Mouse (Mus musculus) gastrocnemius, adult 8-10 months (tissue): ENCODE measurements around the gene Cmtm2a. TPM values are rescaled to one million over a fixed set of nuclear protein-coding genes. Genes with fewer than 3 reads are reported as not detected.
A peak's percentile ranks its signal among the peaks of the same experiment; 100 is the strongest.
"Not testable (repeated sequence)": the region's sequence is repeated elsewhere in the genome, so short reads cannot be mapped to it uniquely, and the experiment has no call there.

Source experiments
- DNase-seq, 2 experiments: peaks; one replicate each; pipeline ENCODE4 v3.0.0; 2022; ENCODE audit warnings: low spot score in 2 of 2
- total RNA-seq, 4 experiments: library from RNA; stranded (reverse); gene quantifications; 2 replicates each; pipeline ENCODE4 v1.2.4; 2022

Cmtm2a gene
- total RNA-seq = not detected

DNA sequence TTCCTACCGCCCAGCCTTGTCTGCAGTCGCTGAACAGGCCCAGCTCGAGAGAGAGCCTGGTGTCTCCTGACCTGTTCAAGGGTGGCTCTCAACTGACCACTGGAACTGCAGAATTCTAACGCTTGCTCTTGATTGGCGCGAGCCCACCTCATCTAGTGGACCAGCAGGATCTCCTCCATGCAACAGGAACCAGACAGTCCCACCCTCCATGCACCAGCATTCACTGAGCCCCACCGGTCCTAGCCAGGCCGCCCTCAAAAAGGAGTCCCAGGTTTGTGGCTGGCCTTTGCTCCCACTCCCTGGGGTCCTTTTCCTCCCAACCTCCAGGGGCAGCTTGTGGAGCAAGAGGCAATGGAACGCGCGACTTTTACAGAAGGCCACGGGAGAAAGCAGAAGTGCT is at the start of gene Cmtm2a:
Gene Cmtm2a (minus strand): TSS at position 101 of the 400 bp plus-strand sequence.
- not testable (repeated sequence) for DNase-seq

DNA sequence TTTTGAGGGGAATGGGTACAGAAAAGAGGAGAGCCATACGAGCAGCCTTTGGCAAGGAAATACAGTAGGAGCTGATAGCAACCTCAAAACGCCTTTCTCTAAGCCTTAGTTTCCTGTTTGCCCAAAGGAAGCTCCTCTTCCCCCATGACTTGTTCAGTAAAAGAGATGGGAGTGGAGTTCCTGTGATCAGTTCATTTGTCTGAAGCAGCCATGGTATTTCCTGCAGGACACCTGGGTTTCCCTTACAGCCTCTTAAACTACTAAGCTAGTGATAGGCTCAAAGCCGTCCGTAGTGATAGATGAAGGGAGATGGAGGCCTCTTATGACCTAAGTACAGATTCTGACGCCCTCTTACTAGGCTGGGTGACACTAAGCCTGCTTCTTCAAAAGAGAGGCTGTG is 49.4 kb upstream of the Cmtm2a start:
- DNase-seq = no peak

DNA sequence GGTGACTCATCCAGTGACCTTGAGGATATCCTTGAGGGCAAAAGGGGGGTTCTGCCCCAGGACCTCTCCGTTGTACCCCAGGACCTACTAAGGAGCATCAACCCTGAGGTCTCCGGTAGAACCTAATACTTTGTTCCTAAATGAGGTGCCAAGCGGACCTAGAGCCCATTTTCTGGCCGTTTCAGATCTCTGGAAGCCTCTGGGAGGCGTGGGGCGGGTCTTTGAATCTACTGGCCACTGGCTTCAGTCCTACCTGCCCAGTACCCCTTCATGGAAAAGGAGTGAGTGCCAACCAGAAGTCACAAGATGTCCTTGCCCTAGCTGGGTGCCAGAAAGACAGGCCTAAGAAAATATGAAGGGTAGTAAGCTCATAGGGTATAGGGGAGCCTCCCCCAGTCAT is 48.7 kb upstream of the Cmtm2a start:
- no peak for DNase-seq

DNA sequence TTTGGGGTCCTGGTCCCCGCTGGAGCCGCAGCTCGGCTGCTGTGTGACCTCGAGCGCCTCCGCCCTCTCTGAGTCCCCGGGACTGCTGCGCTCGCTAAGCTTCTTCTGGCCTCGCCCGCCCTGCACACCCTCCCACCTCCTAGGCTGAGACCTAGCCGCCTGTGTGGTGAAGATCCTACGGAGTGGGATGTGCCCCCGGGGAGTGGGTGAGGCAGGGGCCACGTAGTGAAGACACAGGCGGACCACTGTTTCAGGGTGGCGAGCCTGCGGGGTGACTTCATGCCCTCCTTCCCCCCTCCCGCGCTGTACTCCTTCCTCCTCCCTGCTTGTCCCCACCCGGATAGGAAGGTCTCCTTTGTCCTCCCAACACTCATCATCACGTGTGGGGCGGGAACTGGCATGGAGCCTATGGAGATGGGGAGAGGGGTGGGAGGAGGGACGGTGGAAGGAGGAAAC is 48.2 kb upstream of the Cmtm2a start:
- peak in 1 of 2 experiments; percentile 53 for DNase-seq

DNA sequence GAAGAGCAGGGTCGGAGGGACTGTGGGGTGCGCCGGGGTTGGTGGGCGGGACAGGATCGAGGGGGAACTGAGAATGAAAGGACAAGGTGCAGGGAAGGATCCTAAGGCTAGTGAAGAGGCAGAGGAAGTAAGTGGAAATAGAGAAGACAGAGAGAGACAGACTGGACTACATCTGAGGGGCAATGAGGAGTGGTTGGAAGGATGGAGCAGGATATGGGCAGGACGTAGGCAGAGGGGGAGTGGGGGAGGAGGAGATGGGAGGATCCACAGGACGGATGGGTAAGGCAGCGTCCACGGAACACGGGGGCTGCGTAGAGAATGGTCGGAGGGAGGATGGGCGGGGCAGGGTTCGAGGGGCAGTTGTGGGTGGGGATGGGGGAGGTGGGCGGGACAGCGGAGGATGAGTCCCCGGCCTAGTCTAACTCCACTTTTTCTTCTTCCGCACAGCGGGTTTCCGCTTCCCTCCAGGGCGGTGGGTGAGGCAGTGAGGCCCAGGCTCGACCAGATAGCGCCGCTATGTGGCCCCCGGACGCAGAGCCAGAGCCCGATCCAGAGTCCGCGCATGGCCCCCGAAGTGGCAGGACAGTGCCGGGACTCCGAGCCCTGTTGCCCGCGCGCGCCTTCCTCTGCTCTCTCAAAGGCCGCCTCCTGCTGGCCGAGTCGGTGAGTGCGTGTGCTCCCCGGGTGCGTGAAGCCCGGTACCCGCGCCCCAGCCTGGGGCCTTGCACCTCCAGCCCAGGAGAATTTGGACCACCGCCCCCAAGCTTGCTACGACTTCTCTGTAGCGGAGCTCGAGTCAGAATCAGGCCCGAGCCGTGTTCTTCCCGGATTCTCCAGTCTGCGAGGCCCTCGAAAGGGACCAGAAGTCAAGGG is 47.5 kb upstream of the Cmtm2a start:
- DNase-seq = peak; percentile 44 to 63

DNA sequence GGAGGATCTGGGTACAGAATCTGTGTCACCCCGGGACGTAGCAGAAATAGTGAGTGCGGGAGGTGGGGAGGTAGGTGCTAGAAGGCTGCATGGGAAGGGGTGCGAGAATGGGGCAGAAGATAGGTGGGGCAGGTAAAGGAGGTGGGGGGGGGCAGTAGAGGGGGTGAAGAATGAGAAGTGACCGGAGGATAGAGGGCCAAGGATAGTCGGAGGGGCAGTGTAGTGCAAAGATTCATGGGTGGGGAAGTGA is 46.9 kb upstream of the Cmtm2a start:
- DNase-seq = no peak

DNA sequence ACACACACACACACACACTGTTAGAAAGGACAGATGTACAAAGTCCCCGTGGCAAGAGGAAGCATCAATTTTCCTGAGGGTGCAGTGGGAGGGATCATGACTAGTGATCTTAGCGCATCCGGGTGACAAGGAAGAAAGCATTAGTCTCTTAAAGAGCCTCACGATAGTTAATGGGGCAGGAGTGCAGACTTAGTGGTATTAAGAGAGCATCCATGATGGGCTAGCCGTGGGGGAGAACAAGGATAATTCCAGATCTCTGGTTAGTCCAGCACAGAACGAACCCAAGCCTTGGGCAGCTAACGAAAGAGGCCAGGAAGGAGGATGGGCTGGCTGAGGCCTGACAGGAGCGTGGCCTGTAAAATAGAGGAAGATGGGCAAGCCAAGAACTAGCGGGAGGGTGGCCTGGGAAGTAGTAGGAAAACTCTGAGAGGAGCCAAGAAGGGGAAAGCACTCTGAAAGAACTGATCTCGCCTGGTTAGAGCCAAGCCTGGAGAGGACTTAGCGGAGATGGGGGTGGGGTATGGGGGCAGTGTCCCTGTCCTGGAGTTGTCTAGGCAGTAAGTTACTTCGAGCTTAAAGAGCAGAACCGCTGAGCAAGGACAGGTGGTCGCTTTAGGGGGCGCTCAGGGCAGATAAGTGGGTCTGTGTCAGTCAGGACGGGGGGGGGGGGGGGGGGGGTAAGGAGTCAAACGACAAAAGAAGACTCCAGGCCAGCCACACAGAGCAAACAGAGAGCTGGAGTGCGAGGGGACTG is 46.4 kb upstream of the Cmtm2a start, which contains the start of gene Cmtm3:
Gene Cmtm3 (plus strand): TSS at position 182 of the 754 bp plus-strand sequence.
- DNase-seq = no peak

DNA sequence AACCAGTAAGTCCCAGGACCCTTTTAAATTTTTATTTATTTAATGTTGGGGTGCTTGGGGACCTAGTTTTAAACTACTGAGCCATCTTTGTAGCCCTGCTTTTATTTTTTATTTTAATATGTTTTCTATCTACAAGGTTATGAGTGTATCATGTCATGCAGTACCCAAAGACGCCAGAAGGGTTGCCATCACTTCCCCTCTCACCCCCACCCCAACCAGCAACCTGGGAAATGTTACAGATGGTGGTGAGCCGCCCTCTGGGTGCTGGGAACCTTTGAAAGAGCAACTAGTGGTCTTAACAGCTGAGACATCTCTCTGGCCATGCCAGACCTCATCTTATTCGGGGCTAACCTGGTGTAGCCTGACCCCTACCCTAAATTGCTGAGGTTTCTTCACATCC is 44.9 kb upstream of the Cmtm2a start:
- DNase-seq = no peak

DNA sequence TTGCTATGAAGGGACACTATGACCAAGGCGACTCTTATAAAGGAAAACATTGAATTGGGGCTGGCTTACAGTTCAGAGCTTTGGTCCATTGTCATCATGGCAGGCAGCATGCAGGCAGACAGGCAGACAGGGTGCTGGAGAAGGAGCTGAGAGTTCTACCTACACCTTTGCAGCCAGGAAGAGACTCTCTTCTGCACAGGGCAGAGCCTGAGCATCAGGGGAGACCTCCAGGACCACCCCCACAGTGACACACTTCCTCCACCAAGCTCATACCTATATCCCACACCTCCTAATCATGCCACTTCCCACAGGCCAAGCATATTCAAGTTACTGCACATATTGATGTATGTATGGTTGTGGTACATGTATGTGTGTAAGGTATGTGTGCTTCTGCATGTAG is 43.8 kb upstream of the Cmtm2a start:
- no peak for DNase-seq

DNA sequence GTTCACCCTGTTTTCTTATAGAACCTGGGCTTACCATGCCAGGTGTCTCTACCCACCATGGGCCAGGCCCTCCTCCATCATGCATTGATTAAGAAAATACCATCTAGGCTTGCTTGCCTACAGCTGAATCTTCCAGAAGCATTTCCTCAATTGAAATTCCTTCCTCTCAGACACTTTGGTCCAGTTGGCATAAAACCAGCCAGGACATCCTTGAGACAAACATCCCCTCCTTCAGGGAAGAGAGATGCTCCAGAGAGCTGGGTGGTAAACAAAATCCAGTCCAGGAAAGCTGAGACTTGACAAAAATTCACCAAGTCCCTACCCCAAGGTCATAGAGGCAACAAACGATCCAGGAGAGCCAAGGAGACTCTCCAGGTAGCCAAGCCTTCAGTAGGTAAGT is 41.2 kb upstream of the Cmtm2a start:
- DNase-seq = no peak

DNA sequence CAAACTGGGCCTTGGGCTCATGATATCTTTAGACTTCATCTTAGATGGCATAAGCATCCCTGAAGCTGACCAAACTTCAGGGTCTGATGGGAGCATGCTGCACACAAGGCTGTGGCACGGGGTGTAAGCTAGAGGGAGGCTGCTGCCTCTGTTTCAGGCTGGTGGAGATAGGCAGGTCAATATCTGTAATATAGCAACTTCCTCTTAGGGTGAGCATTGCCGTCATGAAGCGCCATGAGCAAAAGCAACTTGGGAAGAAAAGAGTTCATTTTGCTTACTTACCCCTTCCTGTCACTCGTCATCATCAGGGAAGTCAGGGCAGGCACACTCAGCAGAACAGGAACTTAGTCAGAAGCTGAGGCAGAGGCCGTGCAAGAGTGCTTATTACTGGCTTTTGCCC is 40.8 kb upstream of the Cmtm2a start:
- no peak for DNase-seq

DNA sequence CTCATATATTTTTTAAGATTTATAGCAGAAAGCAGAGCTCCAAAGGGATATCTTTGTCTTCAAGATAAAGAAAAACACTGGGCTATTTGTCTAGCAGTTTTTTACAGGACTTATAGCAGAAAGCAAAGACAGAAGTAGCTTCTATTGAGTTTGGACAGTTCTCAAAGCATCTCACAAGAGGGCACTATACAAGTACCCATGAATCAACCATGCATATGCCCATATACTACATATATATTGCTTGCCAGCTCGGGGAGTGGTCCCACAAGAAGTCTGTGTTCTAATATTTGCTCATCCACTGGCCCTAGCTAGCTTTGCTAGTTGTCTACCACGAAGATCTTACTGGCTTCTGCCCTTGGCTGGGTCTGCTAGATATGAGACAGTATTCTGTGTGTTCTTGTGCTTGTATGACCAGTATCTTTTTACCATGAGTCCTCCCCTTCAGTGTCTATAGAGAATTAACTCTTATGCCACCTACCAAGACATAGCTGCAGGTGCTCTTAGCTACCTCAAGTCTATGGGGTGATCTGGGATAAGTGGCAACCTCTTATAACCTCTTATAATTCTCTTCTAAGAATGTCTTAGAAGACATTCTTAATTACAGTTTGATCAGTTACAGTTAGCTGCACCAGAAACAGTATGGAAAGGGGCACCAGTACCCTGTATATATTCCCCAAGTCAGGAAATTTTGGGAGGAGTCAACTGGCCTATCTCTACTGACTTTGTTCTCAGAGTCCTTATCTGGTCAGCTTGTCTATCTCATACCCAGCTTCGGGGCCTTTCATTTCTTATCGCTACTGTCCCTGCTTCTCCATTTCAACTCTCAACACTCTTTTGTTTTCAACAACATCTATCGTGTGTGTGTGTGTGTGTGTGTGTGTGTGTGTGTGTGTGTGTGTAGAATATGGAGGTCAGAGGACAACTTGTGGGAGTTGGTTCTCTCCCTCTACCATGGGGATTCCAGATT is 40.0 kb upstream of the Cmtm2a start:
- no peak for DNase-seq

DNA sequence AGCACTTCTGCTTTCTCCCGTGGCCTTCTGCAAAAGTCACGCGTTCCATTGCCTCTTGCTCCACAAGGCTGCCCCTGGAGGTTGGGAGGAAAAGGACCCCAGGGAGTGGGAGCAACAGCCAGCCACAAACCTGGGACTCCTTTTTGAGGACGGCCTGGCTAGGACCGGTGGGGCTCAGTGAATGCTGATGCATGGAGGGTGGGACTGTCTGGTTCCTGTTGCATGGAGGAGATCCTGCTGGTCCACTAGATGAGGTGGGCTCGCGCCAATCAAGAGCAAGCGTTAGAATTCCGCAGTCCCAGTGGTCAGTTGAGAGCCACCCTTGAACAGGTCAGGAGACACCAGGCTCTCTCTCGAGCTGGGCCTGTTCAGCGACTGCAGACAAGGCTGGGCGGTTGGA is 28.9 kb upstream of the Cmtm2a start, which contains the start of gene Cmtm2b:
Gene Cmtm2b (plus strand): TSS at position 301 of the 400 bp plus-strand sequence.
- not testable (repeated sequence) for DNase-seq

DNA sequence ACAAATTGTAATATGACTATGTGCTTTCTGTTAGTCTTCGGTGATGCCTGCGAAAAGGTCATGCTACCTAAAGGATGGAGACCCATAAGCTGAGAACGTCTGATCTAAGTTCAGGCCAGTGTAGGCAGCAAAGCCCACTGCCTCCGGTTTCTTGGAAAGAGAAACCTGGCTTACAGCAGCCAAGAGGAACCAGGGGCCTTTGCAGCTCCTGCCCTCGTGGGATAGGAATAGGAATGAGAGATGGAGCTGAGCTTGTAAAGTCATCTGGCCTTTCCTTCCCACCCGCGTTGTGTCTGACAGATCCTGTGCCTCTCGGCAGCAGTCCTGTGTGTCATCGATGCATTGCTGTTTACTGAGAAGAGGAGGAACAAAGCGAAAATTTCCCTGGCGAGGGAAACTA is 28.3 kb upstream of the Cmtm2a start, which contains the start of gene Gm11020:
Gene Gm11020 (plus strand): TSS at position 301 of the 400 bp plus-strand sequence.
- DNase-seq = not testable (repeated sequence)

DNA sequence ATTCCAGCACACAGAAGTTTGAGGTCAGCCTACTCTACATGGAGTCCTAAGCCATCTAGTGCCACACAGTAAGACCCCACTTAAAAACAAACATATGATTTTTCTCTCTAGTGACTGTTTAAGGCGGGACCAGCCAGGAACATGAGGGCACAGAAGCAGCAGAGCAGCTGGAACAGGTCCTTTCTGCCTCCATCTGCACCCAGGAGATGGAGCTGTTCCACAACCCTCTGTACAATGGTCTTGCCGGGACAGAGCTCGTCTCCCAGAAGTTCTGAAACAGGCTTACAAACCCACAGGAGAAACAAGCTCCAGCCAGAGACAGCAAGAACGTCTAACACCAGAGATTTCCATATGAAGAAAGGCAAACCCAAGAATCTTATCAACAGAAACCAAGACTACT is 20.3 kb upstream of the Cmtm2a start:
- no peak for DNase-seq

DNA sequence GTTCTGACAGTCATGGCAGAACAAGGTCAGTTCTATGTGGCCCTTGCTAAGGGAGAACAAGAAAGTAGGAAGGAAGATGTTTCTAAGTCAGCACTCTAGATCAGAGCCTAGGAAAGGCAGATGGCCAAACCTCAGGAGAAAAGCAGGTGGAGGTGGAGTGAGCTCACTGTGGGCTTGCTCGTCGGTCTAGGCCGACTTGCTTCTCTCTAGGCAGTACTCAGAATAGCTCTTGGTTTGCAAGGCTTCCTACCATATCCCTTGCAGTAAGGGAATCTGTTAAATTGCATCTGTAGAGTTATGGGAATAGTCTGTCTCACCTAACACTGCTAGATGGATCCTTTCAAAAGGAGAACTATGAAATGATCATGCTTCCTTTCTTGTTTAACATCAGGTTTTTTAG is 19.0 kb upstream of the Cmtm2a start:
- not testable (repeated sequence) for DNase-seq

DNA sequence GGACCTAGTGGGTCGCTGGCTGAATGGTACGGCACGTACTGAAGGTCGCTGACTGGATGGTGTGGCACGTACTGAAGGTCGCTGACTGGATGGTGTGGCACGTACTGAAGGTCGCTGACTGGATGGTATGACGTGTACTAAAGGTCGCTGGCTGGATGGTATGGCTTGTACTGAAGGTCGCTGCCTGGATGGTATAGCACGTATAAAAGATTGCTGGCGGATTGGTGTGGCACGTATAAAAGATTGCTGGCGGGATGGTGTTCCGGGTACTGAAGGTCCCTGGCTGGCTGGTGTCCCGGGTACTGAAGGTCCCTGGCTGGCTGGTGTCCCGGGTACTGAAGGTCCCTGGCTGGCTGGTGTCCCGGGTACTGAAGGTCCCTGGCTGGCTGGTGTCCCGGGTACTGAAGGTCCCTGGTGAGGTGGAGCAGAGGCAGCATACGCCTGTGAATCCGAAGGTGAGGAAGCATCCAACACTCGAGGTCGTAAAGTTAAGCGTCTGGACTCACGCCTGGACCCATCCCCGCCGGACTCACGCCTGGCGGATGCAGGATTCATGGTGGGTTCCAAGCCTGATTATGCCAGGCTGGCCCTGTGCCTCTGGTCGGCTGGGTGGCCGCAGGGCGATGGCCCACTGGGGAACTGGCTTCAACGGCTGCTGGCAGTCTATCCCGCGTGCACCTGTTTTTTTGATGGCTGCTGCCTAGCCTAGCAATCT is 16.6 kb upstream of the Cmtm2a start, which contains the start of the genes Gm45711 and Cmtm1:
Gene Gm45711 (minus strand): TSS at position 641 of the 715 bp plus-strand sequence.
Gene Cmtm1 (minus strand): TSS at position 705 of the 715 bp plus-strand sequence.
- DNase-seq = peak; percentile 36 to 46

DNA sequence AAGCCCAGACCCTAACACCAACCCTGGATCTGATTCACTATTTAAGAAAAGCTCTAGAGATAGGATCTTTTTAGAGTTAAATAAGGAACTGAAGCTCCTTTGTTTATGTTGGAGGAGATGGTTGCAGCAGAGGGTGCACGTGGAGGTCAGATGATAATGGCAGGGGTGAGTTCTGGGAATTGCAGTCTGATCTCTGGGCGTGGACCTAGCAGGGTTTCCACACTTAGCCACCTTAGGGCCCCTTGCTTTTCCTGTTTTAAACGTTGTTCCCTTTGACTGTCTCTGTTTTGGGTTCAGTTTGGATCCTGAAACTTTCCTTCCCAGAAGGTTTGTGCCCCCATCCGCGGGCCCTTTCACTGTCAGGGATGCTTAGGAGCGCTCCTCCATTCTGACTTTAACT is 15.4 kb upstream of the Cmtm2a start:
- DNase-seq = not testable (repeated sequence)

DNA sequence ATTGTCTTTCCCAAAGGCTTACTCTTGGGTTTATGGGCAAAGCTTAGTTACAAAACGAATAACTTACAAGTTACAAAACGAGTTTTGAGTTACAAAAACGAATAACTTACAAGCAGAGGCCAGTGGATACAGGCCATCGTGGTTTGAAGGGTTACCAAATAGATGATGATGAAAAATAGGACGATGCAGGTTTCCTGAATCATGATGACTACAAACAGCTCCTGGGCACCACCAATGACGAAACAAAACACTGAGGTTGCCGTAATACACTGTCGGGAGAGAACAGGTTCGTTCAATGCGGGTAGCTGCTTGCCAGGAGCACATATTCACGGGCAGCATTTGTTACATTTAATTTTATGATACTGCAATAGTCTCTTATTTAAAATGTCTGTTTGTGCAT is 12.0 kb upstream of the Cmtm2a start:
- DNase-seq = no peak

DNA sequence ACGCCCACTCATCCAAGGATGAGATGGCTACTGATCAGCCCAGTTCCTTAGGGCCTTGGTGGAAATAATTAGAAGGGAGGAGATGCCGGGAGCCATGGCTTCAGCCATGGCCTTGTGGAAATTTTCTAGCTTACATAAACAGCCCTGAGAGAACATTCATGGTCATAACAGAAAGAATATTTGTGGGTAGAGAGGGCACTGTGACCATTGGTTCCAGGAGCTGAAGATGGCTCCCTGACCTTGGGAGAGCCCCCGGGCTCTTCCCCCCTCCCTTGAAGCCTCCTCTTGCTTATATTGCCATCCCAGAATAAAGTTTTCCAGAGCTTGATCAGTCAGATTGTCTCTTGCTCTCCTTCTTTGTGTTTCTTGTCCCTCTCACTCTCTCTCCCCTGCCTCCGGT is 9.6 kb upstream of the Cmtm2a start:
- DNase-seq = not testable (repeated sequence)
